Mouse (Mus musculus) 416B (cell line): Measurements from ENCODE around the gene 2900026A02Rik.

Source experiments
- DNase-seq: peaks from one replicate; pipeline ENCODE4 v3.0.0; 2011; ENCODE audit warnings: low read depth

2900026A02Rik gene

DNA sequence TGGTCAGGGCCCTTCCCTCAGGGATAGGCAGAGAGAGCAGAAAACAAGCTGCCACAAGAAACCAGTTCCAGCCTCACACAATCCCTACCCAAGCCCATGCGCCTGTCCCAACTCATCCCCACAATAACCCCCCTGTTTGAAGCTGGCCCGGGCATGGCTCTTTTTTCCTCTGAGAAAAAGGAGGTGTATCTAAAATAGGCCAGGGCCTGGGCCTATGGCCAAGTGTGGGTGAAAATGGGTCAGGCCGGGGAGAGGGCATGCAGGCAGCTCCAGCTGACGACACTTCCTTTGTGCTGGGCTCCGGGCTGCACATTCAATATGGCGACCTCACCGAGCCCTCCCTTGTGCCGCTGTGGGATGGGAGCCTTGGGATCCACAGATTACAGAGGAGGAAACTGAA is 177.5 kb downstream of the 2900026A02Rik start:
- no peak for DNase-seq

DNA sequence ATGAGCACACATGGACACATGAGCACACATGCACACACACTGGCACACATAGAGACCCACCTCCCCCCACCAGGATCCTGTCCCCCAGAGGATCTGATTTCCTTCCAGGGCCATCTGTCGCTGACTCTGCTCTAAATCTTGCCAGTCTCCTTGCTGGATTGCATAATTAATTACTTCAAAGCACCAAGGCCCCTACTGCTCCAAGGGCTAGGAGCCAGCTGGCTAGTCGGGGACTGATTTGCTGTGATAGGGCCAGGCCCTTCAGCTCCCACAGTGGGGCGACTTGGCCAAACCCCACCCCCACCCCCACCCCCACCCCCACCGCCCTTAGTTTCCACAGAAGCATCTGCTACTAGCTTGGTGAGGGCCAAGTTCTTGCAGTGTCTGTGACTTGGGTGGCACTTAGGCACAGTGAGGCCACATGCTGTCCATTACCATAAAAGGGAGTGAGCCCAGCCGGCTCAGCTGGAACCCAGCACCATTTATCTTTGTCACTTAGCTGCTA is 179.4 kb downstream of the 2900026A02Rik start:
- no peak for DNase-seq

DNA sequence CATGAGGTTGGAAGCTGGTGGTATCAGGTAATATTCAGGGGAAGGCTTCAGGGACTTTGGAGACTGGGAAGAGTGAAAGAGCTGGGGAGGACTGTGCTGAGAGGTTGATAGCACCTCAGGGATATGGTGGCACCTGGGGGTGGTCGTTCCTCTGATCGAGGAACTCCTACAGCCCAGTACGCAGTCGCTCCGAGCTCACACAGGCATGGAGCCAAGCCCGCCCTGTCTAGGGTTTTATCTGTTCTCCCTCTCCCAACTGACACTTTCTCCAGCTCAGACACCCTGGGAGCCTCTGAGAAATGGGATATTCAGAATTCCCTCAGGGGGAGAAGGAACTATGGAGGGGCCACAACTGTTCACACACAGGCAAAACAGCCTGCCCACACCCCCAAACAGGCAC is 180.3 kb downstream of the 2900026A02Rik start:
- DNase-seq: no peak

DNA sequence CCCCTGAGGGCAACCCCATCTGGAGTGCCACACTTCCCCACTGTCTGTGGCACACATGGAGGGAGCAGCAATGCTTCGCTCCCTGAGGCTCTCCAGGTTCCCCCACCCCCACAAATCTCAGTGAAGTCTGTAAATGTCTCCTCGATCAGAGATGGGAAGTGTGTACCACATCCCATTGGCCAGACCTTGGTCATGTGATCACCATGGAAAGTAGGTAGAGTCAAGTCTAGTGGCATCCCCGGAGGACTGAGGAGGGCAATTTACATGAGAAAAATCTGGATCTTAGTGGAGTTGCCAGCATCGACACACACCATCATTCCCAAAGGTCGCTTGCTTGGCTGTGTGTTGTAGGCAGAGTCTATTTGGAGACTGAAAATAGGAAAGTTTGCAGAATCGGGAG is 182.4 kb downstream of the 2900026A02Rik start:
- no peak for DNase-seq
